Mouse (Mus musculus) lung, postnatal 0 days (tissue): ENCODE measurements around the gene Apmap.

Experiments
- CTCF ChIP-seq: IDR thresholded peaks from 2 replicates; pipeline ENCODE4 v1.5.1; 2016; ENCODE audit warnings: antibody characterized with exemption, mild to moderate bottlenecking
- EP300 ChIP-seq: IDR thresholded peaks from 2 replicates; pipeline ENCODE4 v1.6.1; 2016; ENCODE audit warnings: antibody characterized with exemption, mild to moderate bottlenecking, control low read depth

DNA sequence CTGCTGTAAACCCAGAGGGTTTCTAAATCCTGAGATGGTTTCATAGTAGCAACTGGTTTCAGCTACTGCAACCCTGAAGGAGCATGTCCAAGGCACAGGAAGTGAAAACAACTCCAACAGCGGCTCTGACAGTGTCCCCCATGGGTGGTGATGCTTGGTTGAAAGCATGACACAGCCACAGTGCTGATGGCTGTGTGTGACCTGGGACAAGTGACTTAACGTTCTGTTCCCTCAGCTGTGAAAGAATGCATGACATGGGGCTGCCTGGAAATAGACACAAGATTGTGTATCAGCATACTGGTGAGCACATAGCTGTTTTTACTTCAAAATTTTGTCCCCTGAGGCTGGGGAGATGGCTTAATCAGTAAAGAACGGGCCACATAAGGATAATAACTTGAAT is 13.3 kb upstream of the Apmap start:
- TF ChIP-seq CTCF: no peak
- TF ChIP-seq EP300: no peak
